Mouse (Mus musculus): ENCODE data around the gene Supt20. TPM values are rescaled to one million over a fixed set of nuclear protein-coding genes. Genes with fewer than 3 reads are reported as not detected.
A peak's percentile ranks its signal among the peaks of the same experiment; 100 is the strongest.

Supt20 gene
- total and polyA plus RNA-seq, 2 experiments, result 15.0 to 16.4 TPM

DNA sequence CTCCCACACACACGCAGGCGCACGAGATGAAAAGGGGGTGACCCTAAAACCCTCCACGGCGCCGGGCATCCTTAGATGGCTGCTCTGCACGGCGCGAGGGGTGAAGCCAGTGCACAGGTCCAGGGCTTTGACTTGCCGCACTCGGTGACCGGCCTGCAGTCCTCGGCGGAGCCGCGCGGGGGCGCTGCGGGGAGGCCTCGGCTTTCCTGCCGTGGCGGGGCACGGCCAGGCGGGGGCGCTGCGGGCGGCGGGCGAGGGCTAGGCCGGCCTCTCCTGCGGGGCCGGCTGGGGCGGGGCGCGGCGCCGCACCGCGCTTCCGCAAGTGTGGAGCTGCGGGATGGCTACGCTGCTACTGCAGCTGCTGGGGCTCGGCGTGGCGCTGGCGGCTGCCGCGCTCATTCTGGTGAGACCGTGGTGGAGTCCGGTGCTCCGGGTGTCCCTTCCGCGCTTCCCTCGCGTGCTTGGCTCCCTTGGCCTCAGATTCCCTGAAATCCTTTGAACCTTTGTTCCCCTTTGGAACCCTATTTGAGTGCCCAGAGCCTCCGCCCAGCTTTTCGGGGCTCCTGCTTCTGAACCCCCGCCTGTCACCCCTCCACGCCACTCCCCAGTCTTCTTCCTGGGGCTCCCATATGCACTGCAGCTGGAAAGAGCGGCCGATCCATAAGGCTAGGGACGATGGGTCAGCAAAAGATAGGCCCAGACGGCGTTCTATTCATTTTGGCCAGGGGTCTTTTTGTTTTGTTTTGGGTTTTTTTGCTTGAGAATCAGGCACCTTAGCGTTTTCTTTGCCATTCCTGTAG, 42.8 kb downstream of the Supt20 start, which contains the start of the genes Exosc8 and Alg5:
TSS of gene Exosc8 (minus strand) at position 147 of the 800 bp plus-strand sequence.
TSS of gene Alg5 (plus strand) at position 293 of the 800 bp plus-strand sequence.
- peaks cover 7% of the 10 kb centered on the region; the same call in 1 of the 2 replicates for H3K4me1 ChIP-seq (ENCODE audit: control insufficient read depth, insufficient read depth, low read length)
- peak within 1 kb of the TSS; percentile 92 for H3K27ac ChIP-seq (replicated peaks; ENCODE audit: insufficient read depth, low read depth, low read length)
- H3K4me3 ChIP-seq (ENCODE audit: insufficient read depth, low read depth, low read length), result peak within 1 kb of the TSS; percentile 85
- DNase-seq (ENCODE audit: extremely low read depth, low read depth, low spot score), result peak; percentile 51
- peaks cover 3% of the 10 kb centered on the region; the same call in 1 of the 2 replicates for H3K36me3 ChIP-seq (ENCODE audit: control insufficient read depth, insufficient read depth, low read length)
- peak within 1 kb of the TSS; percentile 89 for H3K9ac ChIP-seq (ENCODE audit: low read depth, low read length)
- no peaks in the 10 kb centered on the region for H3K27me3 ChIP-seq (ENCODE audit: control insufficient read depth, insufficient read depth, low read length)
- TF ChIP-seq POLR2A (IDR thresholded peaks at IDR 0.05; ENCODE audit: extremely low read depth, insufficient read depth, low read length) (0 out of 2 replicates have a peak, but pooled peaks have one; percentile 46), CTCF (IDR thresholded peaks at IDR 0.05; ENCODE audit: low read depth, low read length) (peak; percentile 94)
- no peaks in the 10 kb centered on the region for H3K79me2 ChIP-seq (ENCODE audit: control insufficient read depth, insufficient read depth, low read length)
- WGBS, result under 1% methylated on average over 63 of the region's 65 CpGs

DNA sequence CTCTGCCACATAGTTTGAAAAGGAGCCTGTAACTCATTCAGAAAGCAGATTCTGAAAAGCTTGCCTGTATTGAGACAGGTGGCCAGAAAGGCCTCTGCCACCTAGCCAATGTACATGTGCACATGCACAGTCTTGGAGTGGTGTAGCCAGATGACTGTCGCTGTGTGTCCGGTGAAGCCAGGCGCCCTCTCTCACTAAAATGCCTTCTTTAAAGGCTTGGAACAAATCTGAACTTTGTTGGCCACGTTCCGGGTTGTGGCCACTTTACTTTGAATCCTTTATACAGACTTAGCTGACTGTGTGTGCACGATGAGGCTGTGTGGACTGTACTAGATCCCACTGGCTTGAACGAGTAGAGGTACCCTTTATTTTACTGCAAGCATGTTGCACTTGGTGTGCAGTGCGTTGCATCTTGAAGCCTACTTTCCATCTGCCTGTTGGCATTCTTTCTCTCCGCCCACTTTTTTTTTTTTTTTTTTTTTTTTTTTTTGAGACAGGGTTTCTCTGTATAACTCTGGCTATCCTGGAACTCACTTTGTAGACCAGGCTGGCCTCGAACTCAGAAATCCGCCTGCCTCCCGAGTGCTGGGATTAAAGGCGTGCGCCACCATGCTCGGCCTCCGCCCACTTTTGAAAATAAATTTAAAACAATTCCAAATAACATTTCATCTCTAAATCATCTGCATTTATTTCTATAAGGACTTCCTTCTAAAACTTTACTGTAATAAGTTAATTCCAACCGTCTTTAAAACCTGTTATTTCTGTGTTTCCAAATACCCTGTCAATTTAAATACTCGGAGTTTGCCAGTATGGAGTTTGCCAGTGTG, 43.7 kb downstream of the Supt20 start:
- 51% methylated on average over 18 of the region's 18 CpGs for WGBS
- Histone ChIP-seq H3K27ac (replicated peaks; ENCODE audit: insufficient read depth, low read depth, low read length) (no peak overlapping the region), H3K27me3 (ENCODE audit: control insufficient read depth, insufficient read depth, low read length) (no peaks in the 10 kb centered on the region), H3K4me1 (ENCODE audit: control insufficient read depth, insufficient read depth, low read length) (peaks cover 7% of the 10 kb centered on the region; the same call in 1 of the 2 replicates), H3K4me3 (ENCODE audit: insufficient read depth, low read depth, low read length) (peak overlapping the region; percentile 85), H3K79me2 (ENCODE audit: control insufficient read depth, insufficient read depth, low read length) (no peaks in the 10 kb centered on the region), H3K9ac (ENCODE audit: low read depth, low read length) (peak overlapping the region; percentile 51), H3K36me3 (ENCODE audit: control insufficient read depth, insufficient read depth, low read length) (peaks cover 7% of the 10 kb centered on the region)
- no peak for TF ChIP-seq POLR2A (IDR thresholded peaks at IDR 0.05; ENCODE audit: extremely low read depth, insufficient read depth, low read length)
- no peak for TF ChIP-seq CTCF (IDR thresholded peaks at IDR 0.05; ENCODE audit: low read depth, low read length)
- peak; percentile 45 for DNase-seq (ENCODE audit: extremely low read depth, low read depth, low spot score)

DNA sequence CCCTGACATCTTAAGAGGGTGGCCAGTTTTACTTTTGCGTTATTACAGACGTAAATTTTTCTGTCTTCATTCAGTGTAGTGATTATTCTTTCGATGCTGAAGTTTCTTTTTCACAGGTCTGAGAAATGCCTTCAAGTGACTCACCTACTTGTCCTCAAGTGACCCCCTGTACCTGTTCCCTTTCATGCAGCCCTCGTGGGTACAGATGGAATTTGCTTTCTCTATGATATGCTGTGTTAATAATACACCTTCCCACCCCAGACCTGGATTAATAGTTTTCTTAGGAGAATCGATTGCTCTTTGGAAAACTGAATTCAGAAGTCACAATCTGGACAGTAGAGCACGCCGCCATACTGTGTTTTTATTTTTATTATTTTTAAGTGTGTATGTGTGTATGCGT, 44.7 kb downstream of the Supt20 start:
- Histone ChIP-seq H3K79me2 (ENCODE audit: control insufficient read depth, insufficient read depth, low read length) (no peaks in the 10 kb centered on the region), H3K9ac (ENCODE audit: low read depth, low read length) (no peak overlapping the region), H3K27me3 (ENCODE audit: control insufficient read depth, insufficient read depth, low read length) (no peaks in the 10 kb centered on the region), H3K36me3 (ENCODE audit: control insufficient read depth, insufficient read depth, low read length) (peaks cover 17% of the 10 kb centered on the region), H3K27ac (replicated peaks; ENCODE audit: insufficient read depth, low read depth, low read length) (no peak overlapping the region), H3K4me3 (ENCODE audit: insufficient read depth, low read depth, low read length) (no peak overlapping the region), H3K4me1 (ENCODE audit: control insufficient read depth, insufficient read depth, low read length) (peaks cover 4% of the 10 kb centered on the region; the same call in 1 of the 2 replicates)
- DNase-seq (ENCODE audit: extremely low read depth, low read depth, low spot score), result no peak
- TF ChIP-seq POLR2A (IDR thresholded peaks at IDR 0.05; ENCODE audit: extremely low read depth, insufficient read depth, low read length), result no peak
- 92% methylated on average over 8 of the region's 8 CpGs for WGBS

DNA sequence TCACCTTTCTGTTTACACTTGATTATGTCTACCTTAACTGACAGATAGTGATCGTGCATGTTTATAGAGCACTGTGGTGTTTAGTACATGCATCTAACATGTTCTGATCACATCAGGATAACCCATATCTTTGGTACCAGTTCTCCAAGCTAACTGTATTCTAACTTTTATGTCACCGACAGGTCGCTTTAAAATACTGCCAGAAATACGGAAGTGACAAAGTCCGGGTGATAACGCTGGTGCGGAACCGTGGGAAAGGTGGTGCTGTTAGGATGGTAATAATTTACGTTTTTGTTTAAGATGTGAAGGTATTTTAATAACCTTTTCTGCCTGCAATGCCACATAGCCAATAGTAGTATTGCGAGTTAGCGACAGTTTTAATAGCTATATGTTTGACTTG, 49.4 kb downstream of the Supt20 start:
- Histone ChIP-seq H3K27me3 (ENCODE audit: control insufficient read depth, insufficient read depth, low read length) (no peaks in the 10 kb centered on the region), H3K79me2 (ENCODE audit: control insufficient read depth, insufficient read depth, low read length) (no peaks in the 10 kb centered on the region), H3K4me3 (ENCODE audit: insufficient read depth, low read depth, low read length) (no peak overlapping the region), H3K36me3 (ENCODE audit: control insufficient read depth, insufficient read depth, low read length) (peaks cover 35% of the 10 kb centered on the region), H3K4me1 (ENCODE audit: control insufficient read depth, insufficient read depth, low read length) (no peaks in the 10 kb centered on the region), H3K27ac (replicated peaks; ENCODE audit: insufficient read depth, low read depth, low read length) (no peak overlapping the region), H3K9ac (ENCODE audit: low read depth, low read length) (no peak overlapping the region)
- no peak for DNase-seq (ENCODE audit: extremely low read depth, low read depth, low spot score)
- TF ChIP-seq CTCF (IDR thresholded peaks at IDR 0.05; ENCODE audit: low read depth, low read length), result no peak
- no peak for TF ChIP-seq POLR2A (IDR thresholded peaks at IDR 0.05; ENCODE audit: extremely low read depth, insufficient read depth, low read length)
- 97% methylated on average over 11 of the region's 11 CpGs for WGBS

DNA sequence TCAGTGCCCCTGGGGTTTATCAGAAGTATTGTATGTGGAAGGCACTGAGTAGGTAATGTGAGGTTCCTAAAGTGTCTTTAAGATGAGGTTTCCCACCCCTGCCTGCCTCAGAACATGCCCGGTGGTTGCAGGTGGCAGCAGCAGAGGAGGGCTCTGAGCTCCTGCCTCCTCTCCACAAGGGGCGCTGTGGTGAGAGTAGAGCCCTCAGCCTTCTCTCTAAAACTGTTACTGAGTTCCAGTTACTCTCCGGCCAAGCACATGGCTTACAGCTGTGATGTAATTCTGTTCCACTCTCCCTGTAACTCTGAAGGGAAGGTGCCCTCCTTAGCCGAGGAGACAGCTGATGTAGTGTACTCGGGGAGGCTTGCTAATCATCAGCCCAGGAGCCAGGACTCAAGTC, 53.2 kb downstream of the Supt20 start:
- DNase-seq (ENCODE audit: extremely low read depth, low read depth, low spot score), result no peak
- no peaks in the 10 kb centered on the region for H3K4me1 ChIP-seq (ENCODE audit: control insufficient read depth, insufficient read depth, low read length)
- H3K27me3 ChIP-seq (ENCODE audit: control insufficient read depth, insufficient read depth, low read length), result no peaks in the 10 kb centered on the region
- H3K79me2 ChIP-seq (ENCODE audit: control insufficient read depth, insufficient read depth, low read length), result no peaks in the 10 kb centered on the region
- TF ChIP-seq POLR2A (IDR thresholded peaks at IDR 0.05; ENCODE audit: extremely low read depth, insufficient read depth, low read length) (no peak), CTCF (IDR thresholded peaks at IDR 0.05; ENCODE audit: low read depth, low read length) (peak; percentile 69)
- H3K27ac ChIP-seq (replicated peaks; ENCODE audit: insufficient read depth, low read depth, low read length), result no peak overlapping the region
- H3K4me3 ChIP-seq (ENCODE audit: insufficient read depth, low read depth, low read length), result no peak overlapping the region
- 70% methylated on average over 5 of the region's 5 CpGs for WGBS
- H3K36me3 ChIP-seq (ENCODE audit: control insufficient read depth, insufficient read depth, low read length), result peaks cover 39% of the 10 kb centered on the region
- no peak overlapping the region for H3K9ac ChIP-seq (ENCODE audit: low read depth, low read length)

Data from liver, adult 2 months (tissue).